Mouse (Mus musculus): ENCODE data around the gene Olfr424. TPM values are rescaled to one million over a fixed set of nuclear protein-coding genes. Genes with fewer than 3 reads are reported as not detected.

The Olfr424 gene
- polyA plus RNA-seq, 1 experiment, result not detected

- Histone ChIP-seq H3K27ac (replicated peaks; ENCODE audit: low read depth, low read length) (no peak within 1 kb of the TSS), H3K4me1 (ENCODE audit: control insufficient read depth, insufficient read depth, insufficient read length, low read length) (no peaks in the 10 kb centered on the region), H3K4me3 (ENCODE audit: insufficient read depth, low read depth, low read length) (no peak within 1 kb of the TSS)
Measured at GRCm38 (mm10) chr1:174172605-174173004, 41.3 kb downstream of the Olfr424 start, which contains the start of gene Spta1. Spta1 (plus strand) TSS chr1:174172776.

Other genes starting within 250 kb of the Olfr424 start
- gene Ifi211, start 218.5 kb upstream of the Olfr424 start, polyA plus RNA-seq (2012; ENCODE audit: insufficient read depth, insufficient read length, missing spikeins), result 5.4 and 7.4 TPM in 2 replicates
- 11.4 and 18.7 TPM in 2 replicates for gene Mndal, start 189.0 kb upstream of the Olfr424 start, polyA plus RNA-seq (2012; ENCODE audit: insufficient read depth, insufficient read length, missing spikeins)
- 13.0 and 14.2 TPM in 2 replicates for gene Ifi203, start 188.8 kb upstream of the Olfr424 start, polyA plus RNA-seq (2012; ENCODE audit: insufficient read depth, insufficient read length, missing spikeins)
- not detected in 2 replicates for gene Ifi202b, start 148.8 kb upstream of the Olfr424 start, polyA plus RNA-seq (2012; ENCODE audit: insufficient read depth, insufficient read length, missing spikeins)
- gene Ifi205, start 99.7 kb upstream of the Olfr424 start, polyA plus RNA-seq (2012; ENCODE audit: insufficient read depth, insufficient read length, missing spikeins), result 13.3 and 17.3 TPM in 2 replicates
- not detected in 2 replicates for gene Olfr433, start 90.8 kb upstream of the Olfr424 start, polyA plus RNA-seq (2012; ENCODE audit: insufficient read depth, insufficient read length, missing spikeins)
- not detected in 2 replicates for gene Olfr432, start 82.3 kb upstream of the Olfr424 start, polyA plus RNA-seq (2012; ENCODE audit: insufficient read depth, insufficient read length, missing spikeins)
- not detected in 2 replicates for gene Olfr430, start 64.9 kb upstream of the Olfr424 start, polyA plus RNA-seq (2012; ENCODE audit: insufficient read depth, insufficient read length, missing spikeins)
- not detected in 2 replicates for gene Olfr429, start 47.2 kb upstream of the Olfr424 start, polyA plus RNA-seq (2012; ENCODE audit: insufficient read depth, insufficient read length, missing spikeins)
- gene Olfr427, start 34.6 kb upstream of the Olfr424 start, polyA plus RNA-seq (2012; ENCODE audit: insufficient read depth, insufficient read length, missing spikeins), result not detected in 2 replicates
- not detected in 2 replicates for gene Olfr231, start 10.4 kb upstream of the Olfr424 start, polyA plus RNA-seq (2012; ENCODE audit: insufficient read depth, insufficient read length, missing spikeins)
- not detected in 2 replicates for gene Olfr420, start 24.1 kb downstream of the Olfr424 start, polyA plus RNA-seq (2012; ENCODE audit: insufficient read depth, insufficient read length, missing spikeins)
- gene Spta1, start 41.3 kb downstream of the Olfr424 start, polyA plus RNA-seq (2012; ENCODE audit: insufficient read depth, insufficient read length, missing spikeins), result 0.25 TPM in 1 of 2 replicates, not detected in the other
- gene Olfr419, start 120.5 kb downstream of the Olfr424 start, polyA plus RNA-seq (2012; ENCODE audit: insufficient read depth, insufficient read length, missing spikeins), result not detected in 2 replicates
- not detected in 2 replicates for gene Mptx1, start 199.0 kb downstream of the Olfr424 start, polyA plus RNA-seq (2012; ENCODE audit: insufficient read depth, insufficient read length, missing spikeins)
- gene Olfr417, start 233.6 kb downstream of the Olfr424 start, polyA plus RNA-seq (2012; ENCODE audit: insufficient read depth, insufficient read length, missing spikeins), result not detected in 2 replicates